In the genomic region with DNA sequence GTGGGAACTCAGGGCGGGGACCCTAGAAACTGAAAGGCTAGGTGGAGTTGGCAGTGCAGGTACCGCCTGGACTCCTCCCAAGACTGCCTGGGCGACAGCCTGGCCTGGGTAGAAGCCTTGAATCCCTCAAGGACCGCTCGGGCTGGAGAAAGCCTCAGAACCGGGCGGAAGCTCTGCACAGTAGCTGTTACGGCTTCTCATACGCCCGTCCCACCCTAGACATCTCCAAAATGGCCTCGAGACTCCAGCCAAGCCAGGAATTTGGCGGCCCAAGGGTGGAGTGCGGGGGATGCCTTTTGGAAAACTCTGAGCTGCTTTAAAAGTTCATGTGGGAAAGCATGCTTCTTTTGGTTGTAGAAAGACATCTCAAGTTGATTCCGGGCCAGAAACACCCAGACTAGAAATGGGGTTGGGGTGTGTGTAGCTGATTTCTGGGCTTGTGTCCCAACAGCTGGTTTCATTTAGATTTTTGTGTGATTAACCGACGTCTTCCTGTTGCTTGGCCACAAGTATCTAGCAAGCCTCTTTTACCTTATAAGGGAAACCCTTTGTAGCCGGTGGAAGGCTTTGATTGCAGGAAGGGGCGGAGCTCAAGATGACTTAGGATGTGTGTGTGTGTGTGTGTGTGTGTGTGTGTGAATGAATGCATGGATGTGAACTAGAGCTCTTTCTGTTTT, we compare ENCODE assay signal across 8 mouse cellular contexts. TPM values are rescaled to one million over a fixed set of nuclear protein-coding genes. Genes with fewer than 3 reads are reported as not detected.
DNase-seq lines count a peak whose midpoint lies in the region; ATAC-seq lines count a peak whose summit lies in the region.

No protein-coding gene starts in this region.

- peak overlapping the region; percentile 89 for H3K4me3 ChIP-seq in embryonic facial prominence, embryonic 15.5 days (replicated peaks)
- H3K4me3 ChIP-seq in heart, embryonic 16.5 days (ENCODE audit: low read length), result peak overlapping the region; percentile 87

- H3K9ac ChIP-seq in embryonic facial prominence, embryonic 15.5 days, result peak overlapping the region; percentile 95
- H3K9ac ChIP-seq in heart, embryonic 16.5 days (ENCODE audit: low read length), result peak overlapping the region; percentile 98

- no peaks in the 10 kb centered on the region for H3K27me3 ChIP-seq in embryonic facial prominence, embryonic 15.5 days
- H3K27me3 ChIP-seq in heart, embryonic 16.5 days (ENCODE audit: control insufficient read depth, insufficient read depth, low read length), result no peaks in the 10 kb centered on the region

- peak; percentile 97 for DNase-seq in CD4-positive helper T cell, adult 2 months (ENCODE audit: low read depth, low spot score)
- DNase-seq in adrenal gland, adult (ENCODE audit: inconsistent age in 2 of 2, low spot score in 1 of 2), result peak; percentile 69 to 88
- peak; percentile 87 for DNase-seq in kidney, postnatal 14 days
- peak; percentile 94 for DNase-seq in lung, postnatal 36 days
- peak; percentile 61 for DNase-seq in retina, embryonic 14.5 days (ENCODE audit: low spot score)
- peak; percentile 51 for DNase-seq in urinary bladder, adult 2 months (ENCODE audit: low spot score)

- H3K4me1 ChIP-seq in embryonic facial prominence, embryonic 15.5 days, result peaks cover 21% of the 10 kb centered on the region
- H3K4me1 ChIP-seq in heart, embryonic 16.5 days (ENCODE audit: control insufficient read depth, insufficient read depth, low read length), result peaks cover 37% of the 10 kb centered on the region

- peak; percentile 76 for ATAC-seq in embryonic facial prominence, embryonic 15.5 days (ENCODE audit: insufficient number of reproducible peaks, low FRiP score, low TSS enrichment, low read depth)
- ATAC-seq in heart, embryonic 16.5 days (replicated peaks; ENCODE audit: extremely low read depth, insufficient read depth, low FRiP score), result peak; percentile 46

- WGBS in embryonic facial prominence, embryonic 15.5 days, result under 1% methylated on average over 18 of the region's 18 CpGs
- WGBS in heart, embryonic 16.5 days, result under 1% methylated on average over 18 of the region's 18 CpGs

- no peaks in the 10 kb centered on the region for H3K9me3 ChIP-seq in embryonic facial prominence, embryonic 15.5 days (replicated peaks)
- H3K9me3 ChIP-seq in heart, embryonic 16.5 days (replicated peaks; ENCODE audit: control insufficient read depth, low read length), result no peaks in the 10 kb centered on the region

- peaks cover 30% of the 10 kb centered on the region for H3K36me3 ChIP-seq in embryonic facial prominence, embryonic 15.5 days
- H3K36me3 ChIP-seq in heart, embryonic 16.5 days (ENCODE audit: control insufficient read depth, insufficient read depth), result peaks cover 27% of the 10 kb centered on the region

- peak overlapping the region; percentile 66 for H3K4me2 ChIP-seq in embryonic facial prominence, embryonic 15.5 days (replicated peaks)
- H3K4me2 ChIP-seq in heart, embryonic 16.5 days (ENCODE audit: low read depth, low read length), result peak overlapping the region; percentile 79

- peak overlapping the region; percentile 99 for H3K27ac ChIP-seq in embryonic facial prominence, embryonic 15.5 days (replicated peaks)
- peak overlapping the region; percentile 98 for H3K27ac ChIP-seq in heart, embryonic 16.5 days (ENCODE audit: low read length)

RNA-seq across cellular contexts. Expression of a gene that starts 1.7 kb away (rescaled TPM):
- polyA plus RNA-seq in embryonic facial prominence, embryonic 15.5 days (2015; fragmentation: Nextera tagmentation; extraction: Ambion mirVana), result 600 and 613 TPM in 2 replicates
- 351 and 381 TPM in 2 replicates for polyA plus RNA-seq in heart, embryonic 16.5 days (2015; fragmentation: Nextera tagmentation; extraction: Ambion mirVana)
- 200 and 234 TPM in 2 replicates for polyA plus RNA-seq in urinary bladder, adult 2 months (2012; rRNA removed)

RNA-seq across cellular contexts. Expression of a gene that starts 24.6 kb away (rescaled TPM):
- 113 and 116 TPM in 2 replicates for polyA plus RNA-seq in embryonic facial prominence, embryonic 15.5 days (2015; fragmentation: Nextera tagmentation; extraction: Ambion mirVana)
- polyA plus RNA-seq in heart, embryonic 16.5 days (2015; fragmentation: Nextera tagmentation; extraction: Ambion mirVana), result 77.4 and 101 TPM in 2 replicates
- 82.2 and 89.4 TPM in 2 replicates for polyA plus RNA-seq in urinary bladder, adult 2 months (2012; rRNA removed)

RNA-seq across cellular contexts. Expression of a gene that starts 29.6 kb away (rescaled TPM):
- 0.08 TPM in 1 of 2 replicates, not detected in the other for polyA plus RNA-seq in embryonic facial prominence, embryonic 15.5 days (2015; fragmentation: Nextera tagmentation; extraction: Ambion mirVana)
- 0.04 TPM in 1 of 2 replicates, not detected in the other for polyA plus RNA-seq in heart, embryonic 16.5 days (2015; fragmentation: Nextera tagmentation; extraction: Ambion mirVana)
- polyA plus RNA-seq in urinary bladder, adult 2 months (2012; rRNA removed), result not detected in 2 replicates

RNA-seq across cellular contexts. Expression of a gene that starts 53.0 kb away (rescaled TPM):
- 0.26 TPM in 1 of 2 replicates, not detected in the other for polyA plus RNA-seq in embryonic facial prominence, embryonic 15.5 days (2015; fragmentation: Nextera tagmentation; extraction: Ambion mirVana)
- polyA plus RNA-seq in heart, embryonic 16.5 days (2015; fragmentation: Nextera tagmentation; extraction: Ambion mirVana), result 0.55 and 1.1 TPM in 2 replicates
- polyA plus RNA-seq in urinary bladder, adult 2 months (2012; rRNA removed), result 0.23 and 0.24 TPM in 2 replicates

RNA-seq across cellular contexts. Expression of a gene that starts 53.5 kb away (rescaled TPM):
- polyA plus RNA-seq in embryonic facial prominence, embryonic 15.5 days (2015; fragmentation: Nextera tagmentation; extraction: Ambion mirVana), result 0.17 TPM in 1 of 2 replicates, not detected in the other
- not detected in 2 replicates for polyA plus RNA-seq in heart, embryonic 16.5 days (2015; fragmentation: Nextera tagmentation; extraction: Ambion mirVana)
- polyA plus RNA-seq in urinary bladder, adult 2 months (2012; rRNA removed), result not detected in 2 replicates

Comparison
In these comparisons a context has a peak if more than half of its experiments do, and no peak if none do; other contexts are left out.
1. Peak in every context shown above with its lines: DNase-seq, ATAC-seq, H3K4me3 ChIP-seq and H3K27ac ChIP-seq.